Mouse (Mus musculus) frontal cortex, postnatal 14 days (tissue): ENCODE measurements around the gene Mcpt2.
"Not testable (repeated sequence)": the region's sequence is repeated elsewhere in the genome, so short reads cannot be mapped to it uniquely, and the experiment has no call there.

ENCODE experiments used
- DNase-seq, 2 experiments: peaks; one replicate each; pipeline ENCODE4 v3.0.0; 2022; ENCODE audit warnings: low spot score in 2 of 2

Mcpt2 gene

DNA sequence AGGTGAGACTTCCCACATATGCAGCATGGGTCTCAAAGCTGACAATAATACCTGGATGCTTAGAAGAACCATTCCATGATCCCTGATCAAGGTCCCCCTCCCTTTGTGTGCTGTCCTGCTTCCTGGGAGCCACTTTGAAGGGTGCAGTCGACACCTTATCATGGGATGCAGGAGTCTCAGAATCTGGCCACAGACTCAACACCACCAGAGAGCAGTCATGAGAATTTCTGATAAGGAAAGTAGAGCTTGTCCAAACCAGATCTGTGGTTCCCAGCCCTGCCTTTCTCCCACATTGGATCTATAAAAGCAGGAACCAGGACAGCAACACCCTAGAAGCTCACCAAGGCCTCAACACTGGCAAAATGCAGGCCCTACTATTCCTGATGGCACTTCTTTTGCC, at the start of gene Mcpt2:
TSS of gene Mcpt2 (plus strand) at position 250 of the 400 bp plus-strand sequence.
- not testable (repeated sequence) for DNase-seq

DNA sequence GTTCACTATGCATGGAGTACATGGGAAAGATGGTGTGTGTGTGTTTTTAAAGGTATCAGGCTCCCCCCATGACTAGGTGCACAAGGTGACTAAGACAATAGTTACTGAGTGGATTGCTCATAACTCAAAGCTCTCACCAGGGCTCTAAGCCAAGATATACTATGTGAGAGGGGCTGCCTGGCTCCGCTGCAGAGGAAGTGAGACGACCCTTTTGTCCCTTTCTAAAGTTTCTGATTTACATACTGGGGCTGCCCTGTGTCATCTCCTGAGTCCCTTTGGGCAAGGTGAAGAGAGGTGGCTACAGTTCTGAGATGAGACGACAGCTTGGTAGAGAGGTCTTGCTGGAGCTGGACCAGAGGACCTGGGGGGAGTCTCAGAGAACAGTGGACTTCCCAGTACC, 28.7 kb upstream of the Mcpt2 start:
- no peak for DNase-seq

- no peak for DNase-seq
Observed at GRCm38 (mm10) chr14:56013924-56014323, 27.9 kb upstream of the Mcpt2 start.

GRCm38 (mm10) chr14:56017671-56018070, 24.2 kb upstream of the Mcpt2 start, which contains the start of gene Mcpt1:
Gene Mcpt1, plus strand, starts transcription at chr14:56017971.
- DNase-seq, result not testable (repeated sequence)

DNA sequence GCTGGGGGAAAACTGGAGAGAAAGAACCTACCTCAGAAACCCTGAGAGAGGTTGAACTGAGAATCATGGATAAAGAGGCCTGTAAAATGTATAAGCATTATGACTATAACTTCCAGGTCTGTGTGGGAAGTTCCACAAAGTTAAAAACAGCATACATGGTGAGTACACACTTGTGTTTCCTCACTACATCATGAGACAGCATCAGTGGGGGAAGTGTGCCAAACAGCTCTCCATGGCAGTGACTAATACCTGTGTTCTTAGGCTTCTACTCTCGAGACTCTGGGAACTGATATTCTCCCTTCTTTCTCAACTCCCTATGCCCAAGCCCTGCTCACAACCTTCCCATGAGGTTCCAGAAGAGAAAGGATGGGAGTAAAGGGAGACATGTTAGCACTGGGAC, 22.4 kb upstream of the Mcpt2 start:
- DNase-seq, result no peak

- not testable (repeated sequence) for DNase-seq
Observed at GRCm38 (mm10) chr14:56021305-56021704, 20.5 kb upstream of the Mcpt2 start.

GRCm38 (mm10) chr14:56030395-56030794, 11.4 kb upstream of the Mcpt2 start, which contains the start of gene Mcpt9:
Gene Mcpt9, minus strand, starts transcription at chr14:56030495.
- DNase-seq, result not testable (repeated sequence)

GRCm38 (mm10) chr14:56034433-56034832, 7.4 kb upstream of the Mcpt2 start:
- DNase-seq, result no peak

GRCm38 (mm10) chr14:56055408-56055807, 13.6 kb downstream of the Mcpt2 start:
- no peak for DNase-seq

DNA sequence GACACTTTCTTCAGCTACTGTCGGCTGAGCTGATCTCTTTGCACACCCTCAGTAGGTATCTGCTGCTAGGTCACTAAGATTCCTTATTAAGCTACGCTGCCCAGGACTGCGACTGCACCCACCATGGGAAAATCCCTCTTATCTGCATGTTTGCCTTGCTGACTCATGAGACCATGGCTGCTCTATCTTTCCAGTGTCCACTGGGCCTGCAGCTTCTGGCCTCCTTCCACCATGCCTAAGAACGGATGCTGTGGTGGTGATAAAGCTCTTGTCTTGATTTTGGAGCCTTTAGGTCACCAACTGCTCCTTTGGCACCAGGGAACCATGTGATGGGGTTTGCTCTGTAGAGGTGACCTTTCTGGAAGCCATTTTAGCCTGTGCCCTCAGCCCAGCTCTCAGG, 15.9 kb downstream of the Mcpt2 start:
- DNase-seq, result no peak

- DNase-seq, result not testable (repeated sequence)
Observed at GRCm38 (mm10) chr14:56062213-56062612, 20.4 kb downstream of the Mcpt2 start, which contains the start of gene Mcpt4. Gene Mcpt4, minus strand, starts transcription at chr14:56062313.

GRCm38 (mm10) chr14:56082016-56082415, 40.2 kb downstream of the Mcpt2 start:
- no peak for DNase-seq

- DNase-seq, result no peak
Observed at GRCm38 (mm10) chr14:56085167-56085566, 43.3 kb downstream of the Mcpt2 start, which contains the start of gene Mcpt8. Gene Mcpt8, minus strand, starts transcription at chr14:56085273.

DNA sequence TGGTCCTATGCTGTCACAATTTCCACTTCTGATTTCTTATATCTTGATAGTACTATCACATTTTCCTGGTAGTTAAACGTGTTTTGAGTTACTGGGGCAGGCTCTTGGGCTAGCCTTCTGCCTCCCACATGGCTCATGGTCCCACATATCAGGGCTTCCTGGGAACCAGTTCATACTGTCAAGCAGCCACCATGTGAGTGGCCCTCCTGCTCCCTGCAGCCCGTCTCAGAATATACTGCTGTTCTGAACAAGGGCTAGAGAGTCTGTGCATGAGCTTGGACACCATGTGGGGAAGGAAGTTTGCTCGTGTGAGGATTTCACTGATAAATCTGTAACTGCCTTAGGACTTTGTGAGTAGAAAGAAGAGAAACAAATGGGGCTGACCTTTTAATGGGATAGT, 44.9 kb downstream of the Mcpt2 start:
- DNase-seq, result no peak

DNA sequence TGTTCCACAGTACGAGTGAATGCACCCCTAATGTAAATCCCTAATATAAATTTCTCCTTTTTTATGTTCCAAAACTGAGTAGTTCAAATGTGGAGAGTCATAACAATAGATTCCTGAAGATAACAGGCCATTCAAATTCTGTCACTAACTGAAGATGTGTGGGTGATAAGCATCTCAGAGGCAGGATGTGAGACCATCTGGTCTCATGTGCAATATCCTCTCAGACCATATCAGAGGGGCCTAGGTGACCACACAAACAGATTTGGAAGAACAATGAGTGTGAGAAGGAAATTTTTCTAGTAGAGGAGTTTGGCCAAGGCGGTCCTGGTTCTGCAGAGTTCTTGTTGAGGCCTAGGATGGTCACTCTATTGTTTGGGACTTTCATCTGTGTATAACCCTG, 51.5 kb downstream of the Mcpt2 start:
- no peak for DNase-seq
